Mouse (Mus musculus) limb, embryonic 15.5 days (tissue): ENCODE data around the gene Lpin2. TPM values are rescaled to one million over a fixed set of nuclear protein-coding genes. Genes with fewer than 3 reads are reported as not detected.
A peak's percentile ranks its signal among the peaks of the same experiment; 100 is the strongest.

Experiments
- ATAC-seq: fragments of 200-750 bp; cut with Nextera tagmentation; 2 replicates; pipeline ENCODE4 v1.8.0; 2017; ENCODE audit warnings: low read depth, moderate TSS enrichment; ENCODE audit not compliant: insufficient number of reproducible peaks, low FRiP score, low TSS enrichment
- H3K27ac ChIP-seq: fragments of 300-500 bp; sonication (generic); 2 replicates; pipeline ENCODE4 v1.5.1; 2015; ENCODE audit warnings: moderate library complexity, mild to moderate bottlenecking, inconsistent platforms
- H3K27me3 ChIP-seq: fragments of 300-500 bp; sonication (generic); 2 replicates; pipeline ENCODE4 v1.6.1; 2015; ENCODE audit warnings: inconsistent platforms
- H3K36me3 ChIP-seq: fragments of 300-500 bp; sonication (generic); 2 replicates; pipeline ENCODE4 v1.6.1; 2015; ENCODE audit warnings: inconsistent platforms
- H3K4me1 ChIP-seq: fragments of 300-500 bp; sonication (generic); 2 replicates; pipeline ENCODE4 v1.6.1; 2015; ENCODE audit warnings: inconsistent platforms
- H3K4me2 ChIP-seq: fragments of 300-500 bp; sonication (generic); 2 replicates; pipeline ENCODE4 v1.6.1; 2015; ENCODE audit warnings: mild to moderate bottlenecking, inconsistent platforms
- H3K4me3 ChIP-seq: fragments of 300-500 bp; sonication (generic); 2 replicates; pipeline ENCODE4 v1.5.1; 2015; ENCODE audit warnings: mild to moderate bottlenecking, inconsistent platforms
- H3K9ac ChIP-seq: fragments of 300-500 bp; sonication (generic); 2 replicates; pipeline ENCODE4 v1.6.1; 2015; ENCODE audit warnings: inconsistent platforms
- H3K9me3 ChIP-seq: fragments of 300-500 bp; sonication (generic); 2 replicates; pipeline ENCODE4 v1.6.1; 2016; ENCODE audit warnings: inconsistent platforms
- WGBS: fragments of 180-500 bp; shearing (Covaris S2); methylation state at CpG from one replicate; pipeline ENCODE4 v1.1.7; 2015; 5-methylcytosine and 5-hydroxymethylcytosine counted together
- polyA plus RNA-seq: library from polyadenylated mRNA; unstranded; fragments of >200 nt; fragmentation: Nextera tagmentation; extraction: Ambion mirVana; gene quantifications from 2 replicates; pipeline ENCODE4 v1.2.1, GENCODE M21; 2015

Gene Lpin2
- polyA plus RNA-seq, 1 experiment from 2014 or later, result 32.6 TPM

- Histone ChIP-seq H3K27ac (no peak overlapping the region), H3K4me2 (no peak overlapping the region), H3K4me3 (no peak overlapping the region), H3K9me3 (no peaks in the 10 kb centered on the region), H3K36me3 (no peaks in the 10 kb centered on the region), H3K27me3 (no peaks in the 10 kb centered on the region), H3K9ac (no peak overlapping the region), H3K4me1 (peaks cover 9% of the 10 kb centered on the region; the same call in 1 of the 2 replicates)
- ATAC-seq, result no peak
- 95% methylated on average over 1 of the region's 1 CpGs for WGBS
Measured at GRCm38 (mm10) chr17:71208376-71208775, 26.0 kb downstream of the Lpin2 start.

DNA sequence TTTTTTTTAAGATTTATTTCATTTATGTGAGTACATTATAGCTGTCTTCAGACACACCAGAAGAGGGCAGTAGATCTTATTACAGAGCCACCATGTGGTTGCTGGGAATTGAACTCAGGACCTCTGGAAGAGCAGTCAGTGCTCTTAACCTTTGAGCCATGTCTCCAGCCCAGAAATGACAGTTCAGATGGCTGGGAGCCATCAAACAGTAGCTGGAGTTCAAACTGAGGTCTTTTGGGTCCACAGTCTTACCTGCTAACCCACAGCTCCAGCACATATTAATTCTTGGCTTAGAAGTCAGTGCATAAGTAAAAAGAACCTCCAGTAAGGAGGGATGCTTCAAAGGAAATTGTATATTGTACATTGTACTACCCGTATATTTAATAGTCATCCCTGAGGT lies 26.6 kb downstream of the Lpin2 start:
- Histone ChIP-seq H3K9me3 (no peaks in the 10 kb centered on the region), H3K27me3 (no peaks in the 10 kb centered on the region), H3K36me3 (no peaks in the 10 kb centered on the region), H3K4me2 (no peak overlapping the region), H3K27ac (no peak overlapping the region), H3K4me3 (no peak overlapping the region), H3K9ac (no peak overlapping the region), H3K4me1 (peaks cover 9% of the 10 kb centered on the region; the same call in 1 of the 2 replicates)
- no peak for ATAC-seq
- whole genome bisulfite sequencing, result 42% methylated on average over 1 of the region's 1 CpGs

GRCm38 (mm10) chr17:71209936-71210335 lies 27.6 kb downstream of the Lpin2 start:
- no peak for ATAC-seq
- H3K4me1 ChIP-seq, result peaks cover 16% of the 10 kb centered on the region
- no peak overlapping the region for H3K4me2 ChIP-seq
- no peak overlapping the region for H3K4me3 ChIP-seq
- H3K27me3 ChIP-seq, result no peaks in the 10 kb centered on the region
- no peak overlapping the region for H3K27ac ChIP-seq
- WGBS, result 75% methylated on average over 3 of the region's 3 CpGs
- H3K9me3 ChIP-seq, result no peaks in the 10 kb centered on the region
- H3K36me3 ChIP-seq, result no peaks in the 10 kb centered on the region
- no peak overlapping the region for H3K9ac ChIP-seq

- peaks cover 16% of the 10 kb centered on the region for H3K4me1 ChIP-seq
- H3K9ac ChIP-seq, result no peak overlapping the region
- peak overlapping the region; percentile 39 for H3K27ac ChIP-seq
- no peak for ATAC-seq
- H3K4me3 ChIP-seq, result no peak overlapping the region
- H3K4me2 ChIP-seq, result no peak overlapping the region
- no peaks in the 10 kb centered on the region for H3K9me3 ChIP-seq
- WGBS, result 48% methylated on average over 6 of the region's 6 CpGs
- no peaks in the 10 kb centered on the region for H3K27me3 ChIP-seq
- 0 out of 2 replicates have a peak, but pooled peaks cover under 1% of the 10 kb centered on the region for H3K36me3 ChIP-seq
Measured at GRCm38 (mm10) chr17:71211962-71212646, 29.7 kb downstream of the Lpin2 start.

GRCm38 (mm10) chr17:71213666-71214065 lies 31.3 kb downstream of the Lpin2 start:
- H3K27me3 ChIP-seq, result no peaks in the 10 kb centered on the region
- H3K36me3 ChIP-seq, result peaks cover 10% of the 10 kb centered on the region
- no peak overlapping the region for H3K4me2 ChIP-seq
- peaks cover 16% of the 10 kb centered on the region for H3K4me1 ChIP-seq
- no peak overlapping the region for H3K4me3 ChIP-seq
- ATAC-seq, result no peak
- WGBS, result 43% methylated on average over 1 of the region's 1 CpGs
- no peak overlapping the region for H3K27ac ChIP-seq
- H3K9ac ChIP-seq, result no peak overlapping the region
- no peaks in the 10 kb centered on the region for H3K9me3 ChIP-seq

DNA sequence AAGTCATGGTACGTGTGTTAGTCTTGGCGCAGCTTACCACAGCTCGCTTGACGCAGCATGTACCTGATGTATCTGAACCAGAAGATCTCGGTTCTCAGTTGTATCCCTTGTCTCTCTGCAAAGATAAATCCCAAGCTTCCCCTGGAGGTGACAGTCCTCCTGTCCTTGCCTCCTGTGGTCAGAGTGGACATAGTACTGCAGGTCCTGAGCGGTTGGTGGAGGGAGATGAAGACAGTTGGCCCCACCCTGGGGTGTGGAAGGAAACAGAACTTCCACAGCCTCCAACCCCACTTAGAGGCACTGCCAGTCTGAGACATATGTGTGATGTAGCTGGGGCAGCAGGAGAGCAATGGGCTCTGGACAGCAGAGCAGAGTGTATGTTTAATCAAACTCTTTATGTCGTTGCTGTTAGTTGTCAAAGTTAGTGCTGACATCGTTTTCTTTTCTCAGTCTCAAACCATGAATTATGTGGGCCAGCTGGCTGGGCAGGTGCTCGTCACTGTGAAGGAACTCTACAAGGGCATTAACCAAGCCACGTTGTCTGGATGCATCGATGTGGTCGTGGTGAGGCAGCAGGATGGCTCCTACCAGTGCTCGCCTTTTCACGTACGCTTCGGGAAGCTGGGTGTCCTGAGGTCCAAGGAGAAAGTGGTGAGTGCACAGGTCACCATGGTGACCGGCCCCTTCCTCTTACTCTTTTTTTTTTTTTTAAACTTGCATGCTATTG lies 32.3 kb downstream of the Lpin2 start:
- Histone ChIP-seq H3K27ac (no peak overlapping the region), H3K9ac (no peak overlapping the region), H3K4me2 (no peak overlapping the region), H3K4me3 (no peak overlapping the region), H3K9me3 (no peaks in the 10 kb centered on the region), H3K27me3 (no peaks in the 10 kb centered on the region), H3K36me3 (peaks cover 10% of the 10 kb centered on the region), H3K4me1 (peaks cover 18% of the 10 kb centered on the region)
- 76% methylated on average over 17 of the region's 17 CpGs for WGBS
- no peak for ATAC-seq

- no peaks in the 10 kb centered on the region for H3K9me3 ChIP-seq
- peaks cover 18% of the 10 kb centered on the region for H3K4me1 ChIP-seq
- no peak overlapping the region for H3K9ac ChIP-seq
- no peak overlapping the region for H3K27ac ChIP-seq
- H3K4me3 ChIP-seq, result no peak overlapping the region
- H3K4me2 ChIP-seq, result no peak overlapping the region
- H3K27me3 ChIP-seq, result no peaks in the 10 kb centered on the region
- 57% methylated on average over 2 of the region's 2 CpGs for WGBS
- ATAC-seq, result no peak
- H3K36me3 ChIP-seq, result peaks cover 10% of the 10 kb centered on the region
Measured at GRCm38 (mm10) chr17:71215241-71215839, 33.0 kb downstream of the Lpin2 start.

DNA sequence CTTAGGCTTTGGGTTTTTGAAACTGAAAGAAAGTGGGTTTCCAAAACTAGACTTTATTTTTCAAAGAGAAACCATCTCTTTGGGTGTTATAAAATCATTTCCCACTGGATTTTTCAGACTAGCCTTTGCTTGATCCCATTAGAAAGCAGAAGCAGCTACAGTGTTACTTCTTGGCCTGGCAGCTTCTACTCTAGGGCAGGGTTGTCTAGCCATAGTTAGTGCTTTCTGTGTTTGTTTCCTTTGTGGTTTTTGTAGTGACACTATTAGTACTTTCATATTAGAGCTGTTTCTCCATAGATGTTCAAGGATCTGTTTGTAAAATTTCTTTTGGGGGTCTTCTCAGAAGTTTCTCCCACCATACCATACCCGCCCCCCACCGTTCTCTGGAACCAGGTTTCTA lies 33.9 kb downstream of the Lpin2 start:
- H3K9ac ChIP-seq, result no peak overlapping the region
- 74% methylated on average over 2 of the region's 2 CpGs for WGBS

DNA sequence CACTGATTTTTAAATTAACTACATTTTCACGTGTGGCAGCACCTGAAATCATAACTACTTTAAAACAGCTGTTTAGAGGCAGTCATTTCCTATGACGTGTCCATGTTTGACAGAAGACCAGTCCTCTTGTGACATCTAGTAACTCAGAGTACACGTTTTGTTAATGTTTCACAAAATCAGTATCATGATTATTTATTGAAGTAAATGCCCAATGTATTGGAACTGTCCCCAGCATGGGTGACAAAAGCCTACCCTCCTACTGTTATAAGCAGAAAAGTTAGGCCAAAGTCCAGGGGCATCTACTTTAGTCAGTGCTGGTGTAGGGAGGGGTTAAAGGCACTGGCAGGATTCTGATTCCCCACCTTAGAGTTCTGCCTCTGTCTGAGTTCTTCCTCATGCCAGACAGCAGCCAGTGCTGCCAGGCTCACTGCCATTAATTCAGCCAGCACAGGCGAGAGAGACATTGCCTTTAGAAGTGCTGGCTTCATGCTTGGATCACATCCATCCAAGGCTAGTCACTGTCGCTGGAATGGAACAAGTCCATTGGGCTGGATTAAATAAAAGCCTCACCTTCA lies 34.8 kb downstream of the Lpin2 start:
- 81% methylated on average over 5 of the region's 5 CpGs for WGBS
- Histone ChIP-seq H3K9me3 (no peaks in the 10 kb centered on the region), H3K27ac (no peak overlapping the region), H3K4me2 (no peak overlapping the region), H3K36me3 (peaks cover 10% of the 10 kb centered on the region), H3K4me3 (no peak overlapping the region), H3K4me1 (peaks cover 9% of the 10 kb centered on the region), H3K27me3 (no peaks in the 10 kb centered on the region), H3K9ac (no peak overlapping the region)
- no peak for ATAC-seq

More for the DNA sequence above, 33.9 kb downstream of the Lpin2 start:
- Histone ChIP-seq H3K36me3 (peaks cover 10% of the 10 kb centered on the region), H3K4me1 (peaks cover 15% of the 10 kb centered on the region), H3K4me2 (no peak overlapping the region), H3K27ac (no peak overlapping the region), H3K27me3 (no peaks in the 10 kb centered on the region), H3K4me3 (no peak overlapping the region), H3K9me3 (no peaks in the 10 kb centered on the region)
- no peak for ATAC-seq

GRCm38 (mm10) chr17:71221383-71221782 lies 39.0 kb downstream of the Lpin2 start:
- ATAC-seq, result no peak
- H3K9ac ChIP-seq, result no peak overlapping the region

DNA sequence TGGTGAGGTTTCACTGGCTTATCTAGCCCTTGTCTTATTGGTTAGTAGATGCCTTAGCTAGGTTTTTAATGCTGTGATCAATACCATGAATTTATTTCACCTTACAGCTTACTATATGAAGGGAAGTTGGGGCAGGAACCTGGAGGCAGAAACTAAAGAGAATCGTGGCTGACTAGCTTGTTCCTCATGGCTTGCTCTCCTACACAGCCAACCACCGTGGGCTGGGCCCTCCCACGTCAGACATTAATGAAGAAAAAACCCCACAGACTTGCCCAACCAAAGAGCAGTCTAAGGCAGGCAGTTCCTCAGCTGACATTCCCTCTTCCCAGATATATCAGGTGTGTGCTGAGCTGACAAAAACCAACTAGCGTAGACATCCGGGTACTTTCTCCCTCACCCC lies 41.3 kb downstream of the Lpin2 start:
- Histone ChIP-seq H3K27ac (no peak overlapping the region), H3K4me3 (no peak overlapping the region), H3K27me3 (no peaks in the 10 kb centered on the region), H3K4me1 (0 out of 2 replicates have a peak, but pooled peaks cover 2% of the 10 kb centered on the region), H3K9me3 (no peaks in the 10 kb centered on the region), H3K9ac (no peak overlapping the region), H3K4me2 (no peak overlapping the region), H3K36me3 (0 out of 2 replicates have a peak, but pooled peaks cover 3% of the 10 kb centered on the region)
- ATAC-seq, result no peak
- 65% methylated on average over 5 of the region's 5 CpGs for WGBS

More at GRCm38 (mm10) chr17:71221383-71221782, 39.0 kb downstream of the Lpin2 start:
- WGBS, result 83% methylated on average over 3 of the region's 3 CpGs
- Histone ChIP-seq H3K27me3 (no peaks in the 10 kb centered on the region), H3K4me1 (0 out of 2 replicates have a peak, but pooled peaks cover 2% of the 10 kb centered on the region), H3K27ac (no peak overlapping the region), H3K4me3 (no peak overlapping the region), H3K9me3 (no peaks in the 10 kb centered on the region), H3K36me3 (peaks cover 13% of the 10 kb centered on the region), H3K4me2 (no peak overlapping the region)

DNA sequence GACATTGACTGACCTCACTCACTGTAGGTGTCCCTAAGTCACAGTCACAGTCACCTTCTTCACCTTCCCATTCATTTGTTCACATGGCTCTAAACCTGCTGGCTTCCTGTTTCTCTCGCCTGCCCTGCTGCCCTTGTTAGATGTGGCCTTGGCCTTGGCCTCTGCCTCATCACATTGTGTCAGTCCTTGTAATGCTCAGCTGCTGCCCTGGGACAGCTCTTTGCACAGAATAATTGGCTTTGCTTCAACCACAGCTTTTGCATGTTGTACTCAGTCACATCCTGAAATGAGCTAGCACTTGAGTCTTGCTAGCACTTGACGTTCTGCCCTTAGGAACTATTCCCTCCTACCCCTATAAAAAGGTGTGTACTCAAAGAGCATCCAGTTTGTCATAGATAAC lies 42.2 kb downstream of the Lpin2 start:
- 59% methylated on average over 2 of the region's 2 CpGs for WGBS
- H3K27ac ChIP-seq, result no peak overlapping the region

More for the DNA sequence above, 42.2 kb downstream of the Lpin2 start:
- H3K9me3 ChIP-seq, result no peaks in the 10 kb centered on the region
- no peak overlapping the region for H3K4me2 ChIP-seq
- ATAC-seq, result no peak
- H3K4me3 ChIP-seq, result no peak overlapping the region
- H3K36me3 ChIP-seq, result 0 out of 2 replicates have a peak, but pooled peaks cover 3% of the 10 kb centered on the region
- H3K4me1 ChIP-seq, result no peaks in the 10 kb centered on the region
- H3K27me3 ChIP-seq, result no peaks in the 10 kb centered on the region
- no peak overlapping the region for H3K9ac ChIP-seq
